Mouse (Mus musculus): ENCODE measurements around the gene Calhm1. TPM values are rescaled to one million over a fixed set of nuclear protein-coding genes. Genes with fewer than 3 reads are reported as not detected.
"Not testable (repeated sequence)": the region's sequence is repeated elsewhere in the genome, so short reads cannot be mapped to it uniquely, and the experiment has no call there.

The Calhm1 gene
- total RNA-seq, 2 experiments from 2014 or later, result not detected

DNA sequence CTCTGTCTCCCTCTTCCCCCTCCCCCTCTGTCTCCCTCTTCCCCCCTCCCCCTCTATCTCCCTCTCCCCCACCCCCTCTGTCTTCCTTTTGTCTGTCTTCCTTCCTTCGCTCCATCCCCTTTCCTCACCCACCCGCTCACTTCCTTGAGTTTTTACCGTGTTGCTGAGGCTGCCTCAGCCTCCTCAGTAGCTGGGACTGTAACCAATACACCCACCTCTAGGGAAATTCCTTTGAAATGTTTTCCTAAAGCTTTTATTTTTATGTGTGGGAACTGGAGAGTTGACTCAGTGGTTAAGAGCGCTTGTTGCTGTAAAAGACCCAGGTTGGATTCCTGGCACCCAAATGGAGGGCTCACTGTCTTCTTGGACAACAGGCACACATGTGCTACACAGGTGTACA lies 17.6 kb upstream of the Calhm1 start:
- intact Hi-C loops (cut with DNase I), result no loop called here
- no peak for DNase-seq (ENCODE audit: low spot score)

DNA sequence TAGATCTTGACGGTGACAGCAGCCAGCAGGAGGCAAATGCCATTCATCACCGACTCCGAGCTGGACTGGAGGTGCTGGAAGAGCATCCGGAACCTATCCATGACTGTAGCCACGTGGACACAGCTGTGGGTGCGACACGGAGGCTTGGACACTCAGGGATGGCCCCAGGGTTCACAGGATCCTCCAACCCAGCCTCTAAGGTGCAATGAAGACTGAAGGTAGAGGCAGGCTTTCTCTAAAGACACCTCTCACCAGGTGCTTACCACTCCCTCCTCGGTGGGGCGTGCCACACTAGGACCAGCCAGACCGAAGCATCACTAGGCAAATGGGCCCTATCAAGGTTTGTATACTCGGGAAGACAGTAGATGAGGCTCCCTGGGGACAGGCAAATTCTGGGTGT lies 13.6 kb upstream of the Calhm1 start, which contains the start of gene Calhm3:
Calhm3 (minus strand) TSS at position 101 of the 400 bp plus-strand sequence.
- intact Hi-C loops (cut with DNase I), result no loop called here
- DNase-seq (ENCODE audit: low spot score), result no peak

DNA sequence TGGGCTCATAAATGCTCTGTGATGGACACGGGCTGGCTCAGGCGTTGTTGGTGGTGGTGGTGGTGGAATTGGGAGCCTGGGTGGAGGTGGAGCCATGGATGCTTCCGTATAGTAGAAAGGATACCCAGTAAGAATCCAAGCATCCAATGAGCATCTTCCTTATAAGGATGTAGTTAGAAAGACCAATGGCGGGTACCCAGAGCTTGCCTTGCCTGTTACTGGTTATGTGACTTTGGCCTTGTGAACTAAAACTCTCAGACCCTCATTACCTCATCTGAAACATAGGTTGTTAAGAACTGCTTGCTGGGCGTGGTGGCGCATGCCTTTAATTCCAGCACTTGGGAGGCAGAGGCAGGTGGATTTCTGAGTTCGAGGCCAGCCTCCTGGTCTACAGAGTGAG lies 9.7 kb upstream of the Calhm1 start:
- no peak for DNase-seq (ENCODE audit: low spot score)
- intact Hi-C loops (cut with DNase I), result no loop called here

DNA sequence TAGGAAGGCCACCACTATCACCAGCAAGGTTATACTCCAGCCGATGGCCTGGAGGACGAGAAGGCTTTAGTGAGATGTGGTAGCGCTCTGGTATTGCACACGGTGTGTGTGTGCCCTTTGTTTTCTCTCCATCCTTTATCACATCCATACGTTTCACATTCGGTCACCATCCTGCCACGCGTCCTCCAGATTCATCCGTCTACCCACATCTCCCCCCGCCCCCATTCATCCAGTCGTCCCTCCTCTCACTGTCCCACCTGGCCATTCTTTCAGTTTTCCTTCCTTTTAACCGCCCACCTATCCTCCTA lies 8.0 kb upstream of the Calhm1 start:
- intact Hi-C loops (cut with DNase I), result no loop called here
- DNase-seq (ENCODE audit: low spot score), result no peak

DNA sequence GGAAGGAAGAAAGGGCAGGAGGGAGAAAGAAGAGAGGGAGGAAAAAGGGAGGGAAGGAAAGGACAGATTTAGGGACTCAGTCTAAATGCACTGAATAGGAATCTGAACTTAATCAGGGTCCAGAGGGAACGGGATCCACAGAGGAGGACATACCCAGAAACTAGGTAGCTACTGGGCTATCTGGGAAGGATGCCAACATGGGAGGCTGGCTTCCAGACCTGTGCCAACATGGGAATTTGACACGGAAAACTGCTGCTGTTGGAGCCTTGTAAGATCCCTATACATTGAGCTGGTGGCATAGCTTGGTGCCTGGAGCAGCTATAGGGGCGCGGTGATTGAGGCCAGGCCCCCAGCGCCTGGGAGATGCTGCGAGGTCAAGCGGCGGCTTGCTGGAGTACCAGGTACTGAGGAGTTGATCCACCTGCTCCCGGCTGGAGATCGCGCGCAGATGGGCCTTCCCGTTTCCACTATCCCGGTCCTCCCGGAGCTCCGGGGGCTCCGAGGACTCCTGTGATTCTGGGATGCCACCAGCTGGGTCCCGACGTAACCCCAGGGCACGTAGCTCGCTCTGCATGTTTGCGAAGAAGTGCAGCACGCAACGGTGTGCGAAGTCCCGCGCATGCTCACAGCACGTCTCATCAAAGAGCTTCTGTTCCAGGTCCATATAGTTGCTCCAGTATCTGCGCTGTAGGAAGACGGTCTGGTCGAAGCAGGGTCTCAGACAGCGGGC lies 7.4 kb upstream of the Calhm1 start:
- no peak for DNase-seq (ENCODE audit: low spot score)
- intact Hi-C loops (cut with DNase I), result no loop called here

DNA sequence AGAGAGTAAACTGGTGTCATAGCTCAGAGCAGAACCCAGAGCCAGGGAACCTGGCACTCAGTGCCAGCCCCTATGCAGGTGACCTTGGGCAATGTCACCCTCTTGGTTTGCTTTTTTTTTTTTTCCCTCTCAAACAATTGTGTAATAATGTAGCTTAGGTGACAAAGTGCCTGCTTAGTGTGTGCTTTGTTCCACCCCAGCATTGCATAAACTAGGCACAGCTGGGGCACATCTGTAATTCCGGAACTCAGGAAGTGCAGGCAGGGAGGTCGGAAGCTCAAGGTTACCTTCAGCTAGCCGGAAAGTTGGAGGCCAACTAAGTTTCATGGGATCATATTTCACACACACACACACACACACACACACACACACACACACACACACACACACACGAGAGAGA lies 5.8 kb upstream of the Calhm1 start:
- intact Hi-C loops (cut with DNase I), result no loop called here
- no peak for DNase-seq (ENCODE audit: low spot score)

DNA sequence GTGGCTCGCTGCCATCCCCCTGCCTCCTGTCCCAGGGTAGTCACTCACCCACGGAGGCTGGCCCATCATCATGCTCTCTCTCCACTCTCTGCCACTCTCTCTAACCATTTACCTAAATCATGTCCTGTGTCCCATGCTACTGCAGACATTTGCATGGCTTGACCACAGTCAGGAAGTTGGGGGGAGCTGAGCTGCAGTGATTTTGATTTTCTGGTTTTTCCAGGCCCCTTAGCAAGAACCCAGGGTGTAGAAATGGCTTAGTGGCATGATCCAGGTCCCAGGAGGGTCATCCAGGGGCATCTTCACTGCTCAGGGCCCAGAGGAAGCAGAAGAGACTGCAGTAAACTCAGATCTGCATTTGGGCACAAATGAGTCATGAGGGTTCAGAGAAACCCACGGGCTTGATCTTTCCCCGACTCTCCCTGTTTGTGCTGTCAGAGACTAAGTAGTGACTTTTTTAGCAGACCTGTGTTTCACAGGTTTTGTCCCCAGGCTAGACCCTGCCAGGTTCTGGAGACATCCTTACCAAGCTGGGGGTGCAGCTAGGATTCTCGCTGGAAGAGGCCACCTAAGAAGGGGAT lies 4.3 kb upstream of the Calhm1 start:
- intact Hi-C loops (cut with DNase I), result no loop called here
- no peak for DNase-seq (ENCODE audit: low spot score)

DNA sequence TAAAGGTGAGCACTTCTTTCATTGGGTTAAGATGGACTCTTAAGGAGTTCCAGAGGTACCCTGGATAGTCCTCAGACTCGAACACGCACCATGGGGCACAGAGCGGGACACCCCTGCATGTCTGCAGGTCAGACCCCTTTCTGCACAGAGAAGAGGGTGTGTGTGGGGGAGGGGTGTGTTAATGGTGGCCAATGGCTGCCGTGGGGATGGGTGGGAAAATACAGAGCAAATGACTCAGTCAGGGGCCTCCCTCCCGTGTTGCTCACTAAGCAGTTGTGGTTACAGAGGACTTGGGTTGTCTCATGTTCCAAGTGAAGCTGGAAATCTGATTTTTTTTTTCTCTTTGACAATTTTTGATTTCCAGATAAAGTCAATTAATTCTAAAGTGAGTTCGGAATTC lies 1.6 kb downstream of the Calhm1 start:
- intact Hi-C loops (cut with DNase I), result no loop called here
- DNase-seq (ENCODE audit: low spot score), result no peak

DNA sequence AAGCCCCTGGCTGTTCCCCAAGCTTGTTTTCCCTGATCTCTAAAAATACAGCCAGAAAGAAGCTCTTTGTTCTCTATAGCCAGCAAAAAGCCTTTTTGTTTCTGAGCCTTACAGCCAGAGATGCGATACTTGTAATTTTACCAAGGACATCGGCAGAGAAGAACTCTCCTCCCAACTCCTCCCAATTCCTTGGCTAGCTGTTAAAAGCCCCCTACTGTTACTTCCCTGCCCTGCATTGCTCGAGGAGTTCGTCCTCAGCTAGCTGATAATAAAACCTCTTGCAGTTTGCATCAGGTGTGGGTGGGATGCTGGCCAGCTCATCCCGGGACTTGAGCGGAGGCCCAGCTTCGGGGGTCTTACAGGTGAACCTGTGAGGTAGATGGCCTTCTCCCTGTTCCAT lies 4.4 kb downstream of the Calhm1 start:
- intact Hi-C loops (cut with DNase I); DNase-seq (ENCODE audit: low spot score): not testable (repeated sequence)

DNA sequence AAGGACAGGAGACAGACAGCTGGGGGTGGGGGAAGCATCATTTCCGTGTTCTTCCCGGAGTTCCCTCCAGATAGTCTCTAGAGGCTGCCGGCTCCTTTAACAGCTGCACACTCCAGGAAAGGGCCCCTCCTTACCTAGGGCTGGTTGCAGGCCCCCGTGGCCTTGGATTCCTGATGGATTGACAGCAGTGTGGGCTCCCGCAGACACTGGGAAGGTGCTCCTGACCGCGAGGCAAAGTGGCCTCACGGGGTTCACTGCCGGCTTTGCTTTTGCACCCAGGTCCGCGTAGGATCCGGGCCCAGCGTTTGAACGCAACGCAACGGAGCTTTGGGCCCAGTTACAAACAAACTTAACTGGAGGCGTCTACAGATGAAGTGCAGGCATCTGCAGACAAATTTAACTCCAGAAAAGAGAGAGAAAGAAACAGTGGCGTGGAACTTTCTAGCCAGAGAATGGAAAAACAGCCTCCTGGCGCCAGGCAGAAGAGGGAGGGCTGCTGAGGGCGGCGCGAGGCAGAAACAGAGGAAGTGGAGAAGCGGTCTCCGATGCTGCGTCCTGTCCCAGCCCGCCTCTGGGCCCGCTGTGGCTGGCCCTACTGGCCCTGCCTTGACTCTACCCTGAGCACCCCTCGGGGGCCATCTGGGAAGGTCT lies 6.2 kb downstream of the Calhm1 start, which contains the start of gene Calhm2:
Calhm2 (minus strand) TSS at position 524 of the 651 bp plus-strand sequence.
- DNase-seq (ENCODE audit: low spot score), result peak; percentile 52

DNA sequence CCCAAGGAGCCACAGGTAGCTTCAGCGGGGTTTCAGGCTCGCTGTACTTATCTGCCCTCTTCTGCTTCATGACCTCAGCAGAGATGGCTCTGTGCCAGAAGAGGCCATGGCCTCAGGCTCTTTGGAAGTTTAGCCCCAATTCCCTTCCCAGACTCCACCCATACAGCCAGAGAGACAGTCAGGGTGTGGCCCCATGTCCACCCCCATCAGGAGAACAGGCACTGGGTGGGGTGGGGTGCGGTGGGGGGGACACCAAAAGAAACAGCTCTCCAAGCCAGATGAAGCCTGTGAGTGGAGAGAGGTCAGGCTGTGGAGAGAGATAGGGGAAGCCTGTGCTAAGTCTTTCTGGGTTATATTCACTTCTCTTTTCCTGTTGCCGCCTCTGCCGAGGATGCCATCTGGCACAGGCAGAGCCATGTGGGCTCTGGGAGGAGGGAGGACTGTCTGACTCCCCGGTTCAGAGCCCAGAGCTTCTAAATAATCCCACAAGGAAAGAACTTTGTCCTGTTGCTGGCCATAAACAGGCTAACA lies 6.9 kb downstream of the Calhm1 start:
- intact Hi-C loops (cut with DNase I), result no loop called here
- peak; percentile 61 for DNase-seq (ENCODE audit: low spot score)

More for the DNA sequence above, 6.2 kb downstream of the Calhm1 start, which contains the start of gene Calhm2:
- intact Hi-C loops (cut with DNase I), result no loop called here

DNA sequence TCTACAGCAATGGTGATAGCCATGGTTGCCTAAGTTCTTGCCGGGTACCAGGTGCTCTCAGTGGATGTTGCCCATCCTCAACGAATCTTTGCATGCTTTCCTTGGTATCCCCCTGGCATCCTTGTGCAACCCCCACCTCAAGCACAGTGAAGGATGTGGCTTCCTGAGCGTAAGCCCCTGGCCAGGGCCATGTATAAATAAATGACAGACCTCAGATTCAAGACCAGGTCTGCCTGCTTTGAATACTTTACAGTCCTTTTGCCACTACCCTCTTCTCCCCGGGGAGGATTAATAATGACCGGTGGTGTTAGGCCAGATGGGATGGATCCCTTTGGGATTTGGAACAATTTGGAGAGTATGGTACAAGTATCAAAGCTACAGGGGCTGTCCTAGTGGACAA lies 7.9 kb downstream of the Calhm1 start:
- no peak for DNase-seq (ENCODE audit: low spot score)
- intact Hi-C loops (cut with DNase I), result no loop called here

DNA sequence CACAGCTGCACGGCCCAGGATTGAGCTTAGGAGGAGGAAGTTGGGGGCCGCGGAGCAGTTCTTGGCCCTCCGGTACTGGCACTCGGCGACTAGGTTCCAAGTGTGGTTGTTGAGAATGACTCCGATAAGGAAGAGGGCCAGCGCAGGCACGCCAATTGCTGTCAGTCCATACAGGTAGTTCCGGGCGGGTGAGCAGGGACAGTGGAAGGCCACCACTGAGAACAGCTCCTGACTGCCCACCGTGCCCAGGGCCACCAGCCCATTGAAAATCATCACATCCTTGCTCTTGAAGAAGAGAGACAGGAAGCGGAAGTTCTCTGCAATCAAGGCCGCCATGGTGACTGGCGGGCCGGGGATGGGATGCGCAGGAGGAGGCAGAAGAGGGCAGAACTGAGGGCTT lies 8.5 kb downstream of the Calhm1 start:
- no peak for DNase-seq (ENCODE audit: low spot score)
- intact Hi-C loops (cut with DNase I), result no loop called here

DNA sequence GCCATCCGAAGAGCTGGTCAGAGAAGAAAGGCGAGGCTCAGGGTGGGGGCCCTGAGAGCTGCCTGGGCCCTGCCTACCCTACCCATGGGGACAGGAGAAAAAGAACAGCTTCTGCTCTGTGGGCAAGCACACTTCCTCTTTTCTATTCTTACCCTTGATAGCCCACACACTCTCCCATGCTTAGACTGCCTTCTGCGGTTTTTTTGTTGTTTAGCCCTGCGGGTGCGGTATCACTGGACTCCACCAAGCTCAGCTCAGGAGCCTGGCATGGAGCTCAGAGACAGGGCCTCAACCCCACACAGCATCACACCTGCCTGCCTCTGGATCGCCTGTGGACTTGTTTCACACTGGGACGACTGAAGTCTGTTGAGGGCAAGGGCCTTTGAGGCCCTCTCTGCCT lies 10.9 kb downstream of the Calhm1 start:
- intact Hi-C loops (cut with DNase I), result no loop called here
- no peak for DNase-seq (ENCODE audit: low spot score)

DNA sequence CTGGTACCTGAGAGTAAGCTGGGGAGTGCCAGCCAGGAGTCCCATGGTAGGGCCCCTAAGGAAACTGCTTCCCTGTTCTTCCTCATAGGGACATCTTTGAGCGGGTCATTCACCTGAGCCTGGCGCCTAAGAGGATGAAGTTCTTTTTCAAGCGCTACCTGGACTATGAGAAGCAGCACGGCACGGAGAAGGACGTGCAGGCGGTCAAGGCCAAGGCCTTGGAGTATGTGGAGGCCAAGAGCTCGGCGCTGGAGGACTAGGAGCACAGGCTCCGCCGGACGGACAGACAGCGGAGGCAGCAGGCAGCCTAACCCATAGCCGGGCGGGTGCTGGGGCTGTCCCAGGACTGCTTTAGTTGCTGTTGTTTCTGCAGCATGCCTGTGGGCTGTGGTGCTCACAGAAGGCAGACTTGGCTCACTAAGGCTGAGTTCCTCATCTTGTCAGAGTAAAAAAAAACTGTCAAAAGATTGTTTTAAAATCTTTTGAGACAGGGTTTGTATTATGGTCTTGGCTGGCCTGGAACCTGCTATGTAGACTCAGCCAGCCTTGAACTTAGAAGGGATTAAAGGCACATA lies 13.4 kb downstream of the Calhm1 start:
- intact Hi-C loops (cut with DNase I), result no loop called here
- DNase-seq (ENCODE audit: low spot score), result no peak

DNA sequence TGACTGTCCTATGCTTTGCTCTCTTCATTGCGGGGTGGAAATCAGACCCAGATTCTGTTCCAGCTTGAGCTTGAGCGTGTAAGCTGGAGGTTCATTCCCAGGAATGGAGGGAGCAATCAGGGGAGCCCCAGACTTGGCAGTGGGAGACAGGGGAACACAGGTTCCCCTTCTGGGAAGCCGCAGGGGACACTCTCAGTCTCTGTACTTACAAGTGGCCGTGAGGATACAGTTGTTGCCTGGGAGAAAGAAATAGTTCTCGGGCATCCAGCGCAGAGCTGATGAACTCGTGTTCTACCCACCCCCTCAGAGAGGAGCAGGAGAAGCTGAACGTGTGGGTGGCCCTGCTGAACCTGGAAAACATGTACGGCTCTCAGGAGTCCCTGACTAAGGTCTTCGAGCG lies 15.2 kb downstream of the Calhm1 start:
- intact Hi-C loops (cut with DNase I), result no loop called here
- no peak for DNase-seq (ENCODE audit: low spot score)

DNA sequence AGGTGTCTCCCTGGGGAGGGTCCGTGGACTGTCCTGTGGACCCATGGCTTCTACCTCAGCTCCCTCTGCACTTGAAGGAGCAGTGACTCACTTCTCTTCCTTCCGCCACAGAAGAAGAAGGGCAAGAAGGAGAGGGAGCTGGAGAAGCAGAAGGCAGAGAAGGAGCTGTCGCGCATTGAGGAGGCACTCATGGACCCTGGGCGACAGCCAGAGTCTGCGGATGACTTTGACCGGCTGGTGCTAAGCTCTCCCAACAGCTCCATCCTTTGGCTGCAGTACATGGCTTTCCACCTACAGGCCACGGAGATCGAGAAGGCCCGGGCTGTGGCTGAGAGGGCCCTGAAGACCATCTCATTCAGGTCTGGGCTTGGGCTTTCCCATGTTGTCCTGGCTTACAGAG lies 15.9 kb downstream of the Calhm1 start:
- no peak for DNase-seq (ENCODE audit: low spot score)
- intact Hi-C loops (cut with DNase I), result no loop called here

DNA sequence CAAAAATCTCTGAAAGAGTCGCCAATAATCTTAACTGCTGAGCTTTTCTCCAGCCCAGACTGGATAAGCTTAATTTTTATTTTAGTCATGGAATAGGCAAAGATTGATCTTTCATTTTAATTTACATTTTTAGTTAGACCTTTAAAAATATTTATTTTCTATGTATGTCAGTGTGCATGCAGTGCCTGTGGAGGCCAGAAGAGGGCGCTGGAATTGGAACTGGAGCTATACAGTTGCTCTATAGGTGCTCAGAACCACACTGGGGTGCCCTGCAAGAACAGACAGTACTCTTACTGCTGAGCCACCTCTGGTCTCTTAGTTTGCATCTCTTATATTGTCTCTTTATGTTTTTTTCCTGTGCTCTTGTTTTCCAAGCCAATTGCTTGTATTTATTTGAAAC lies 21.3 kb downstream of the Calhm1 start:
- intact Hi-C loops (cut with DNase I), result no loop called here
- DNase-seq (ENCODE audit: low spot score), result no peak

DNA sequence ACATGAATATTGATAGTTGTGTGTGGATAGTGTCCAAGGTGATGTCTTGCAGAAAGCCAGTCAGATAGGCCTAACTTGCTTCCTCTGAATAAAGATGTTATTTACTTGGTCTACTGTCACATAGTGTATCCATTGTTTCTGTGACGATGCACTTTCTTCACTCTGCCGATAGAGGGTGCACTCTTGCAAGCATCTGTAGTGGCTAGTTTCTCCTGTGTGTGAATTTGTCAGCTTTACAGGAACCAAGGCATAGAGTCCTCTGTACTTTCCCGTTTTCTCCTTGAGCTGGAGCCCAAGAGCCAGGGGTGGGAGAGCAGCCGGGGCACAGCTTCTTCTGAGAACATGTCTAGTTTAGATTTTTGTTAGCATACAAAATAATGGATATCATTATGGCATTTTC lies 23.0 kb downstream of the Calhm1 start:
- intact Hi-C loops (cut with DNase I), result loop anchor here (1.0 kb wide), 1 partner anchor 47 kb away; no protein-coding TSS in a partner anchor
- no peak for DNase-seq (ENCODE audit: low spot score)

DNA sequence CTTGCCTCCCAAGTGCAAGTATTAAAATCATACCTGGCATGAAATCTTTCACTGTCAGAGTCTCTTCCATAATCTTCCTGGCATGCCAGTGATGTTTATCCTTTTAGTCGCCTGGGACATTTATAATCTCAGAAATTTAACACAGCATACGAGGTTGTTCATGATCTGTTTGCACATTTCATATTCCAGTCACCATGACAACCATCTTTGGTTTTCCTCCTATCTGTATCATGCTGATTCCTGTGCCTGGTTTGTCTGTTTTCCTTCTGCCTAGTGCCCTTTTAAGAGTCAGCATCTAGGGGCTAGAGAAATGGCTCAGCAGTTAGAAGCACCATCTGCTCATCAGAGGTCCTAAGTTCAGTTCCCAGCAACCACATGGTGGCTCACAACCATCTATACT lies 25.4 kb downstream of the Calhm1 start:
- no peak for DNase-seq (ENCODE audit: low spot score)
- intact Hi-C loops (cut with DNase I), result no loop called here
